Mouse (Mus musculus) liver, embryonic 14.5 days (tissue): ENCODE measurements around the gene Usp28.

Experiments used
- CTCF ChIP-seq: IDR thresholded peaks from 2 replicates; pipeline ENCODE4 v1.5.1; 2016; ENCODE audit warnings: antibody characterized with exemption, low read depth, control low read depth
- EP300 ChIP-seq: IDR thresholded peaks from 2 replicates; pipeline ENCODE4 v1.6.1; 2016; ENCODE audit warnings: antibody characterized with exemption, low read depth

DNA sequence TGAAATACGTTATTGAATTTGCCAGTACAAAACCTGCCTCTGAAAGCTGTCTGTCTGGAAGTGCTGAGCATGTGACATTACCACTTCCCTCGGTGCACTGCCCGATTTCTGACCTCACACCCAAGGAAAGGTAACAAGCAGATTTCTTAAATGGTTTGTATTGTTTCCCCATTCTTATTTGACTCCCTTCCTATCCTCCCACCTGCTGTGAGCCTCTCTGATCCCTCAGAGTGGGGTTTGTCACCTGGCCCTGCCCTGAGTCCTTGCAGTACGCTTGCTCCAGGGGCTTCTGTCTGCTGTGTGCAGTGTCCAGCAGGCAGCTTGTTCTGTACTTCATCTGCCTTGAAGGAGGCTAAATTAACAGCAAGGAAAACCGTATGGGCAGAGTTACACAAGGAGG lies 38.8 kb downstream of the Usp28 start:
- no peak for TF ChIP-seq CTCF
- TF ChIP-seq EP300, result no peak
